Mouse (Mus musculus) kidney, postnatal 14 days (tissue): Measurements from ENCODE around the gene Nudt22.
"Not testable (repeated sequence)": the region's sequence is repeated elsewhere in the genome, so short reads cannot be mapped to it uniquely, and the experiment has no call there.

Experiments
- DNase-seq: peaks from one replicate; pipeline ENCODE4 v3.0.0; 2022; ENCODE audit warnings: mixed read lengths

Nudt22 gene

DNA sequence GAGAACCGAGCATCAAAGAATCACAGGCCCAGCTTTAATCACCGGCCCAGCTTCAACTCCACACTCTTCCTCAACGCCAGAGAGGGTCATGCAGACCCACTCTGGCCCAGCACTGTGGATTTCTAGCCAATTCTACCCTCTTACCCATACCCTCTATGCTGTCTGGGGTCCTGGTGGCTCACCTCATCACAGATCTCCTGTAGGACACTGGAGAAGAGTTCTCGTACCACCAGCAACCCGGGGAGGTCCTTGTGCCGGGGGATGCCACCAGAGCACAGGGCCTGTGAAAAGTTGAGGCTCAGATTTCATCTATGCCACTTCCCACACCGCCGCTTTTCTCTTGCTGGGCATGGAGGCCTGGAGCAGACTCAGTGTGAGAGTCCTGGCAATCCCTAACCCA is 1.4 kb downstream of the Nudt22 start:
- no peak for DNase-seq

- DNase-seq = no peak
Measured at GRCm38 (mm10) chr19:6994002-6994401, 1.9 kb downstream of the Nudt22 start.

GRCm38 (mm10) chr19:6993011-6993770 is 2.7 kb downstream of the Nudt22 start:
- DNase-seq = no peak

- peak; percentile 98 for DNase-seq
Measured at GRCm38 (mm10) chr19:6992011-6992858, 3.7 kb downstream of the Nudt22 start, which contains the start of gene Dnajc4. Gene Dnajc4 (minus strand): TSS chr19:6992572.

DNA sequence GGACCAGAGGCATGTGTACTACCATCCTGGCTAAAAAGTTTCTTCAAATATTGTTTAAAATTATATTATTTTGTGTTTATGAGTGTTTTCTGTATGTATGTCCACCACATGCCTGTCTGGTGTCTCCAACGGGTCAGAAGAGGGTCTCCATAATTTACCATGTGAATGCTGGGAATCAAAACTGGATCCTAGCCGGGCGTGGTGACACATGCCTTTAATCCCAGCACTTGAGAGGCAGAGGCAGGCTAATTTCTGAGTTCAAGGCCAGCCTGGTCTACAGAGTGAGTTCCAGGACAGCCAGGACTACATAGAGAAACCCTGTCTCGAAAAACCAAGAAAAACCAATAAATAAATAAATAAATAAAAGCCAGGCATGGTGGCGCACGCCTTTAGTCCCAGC is 4.8 kb downstream of the Nudt22 start:
- not testable (repeated sequence) for DNase-seq

GRCm38 (mm10) chr19:6990712-6991111 is 5.2 kb downstream of the Nudt22 start:
- no peak for DNase-seq

- no peak for DNase-seq
Measured at GRCm38 (mm10) chr19:6989251-6989650, 6.7 kb downstream of the Nudt22 start.

DNA sequence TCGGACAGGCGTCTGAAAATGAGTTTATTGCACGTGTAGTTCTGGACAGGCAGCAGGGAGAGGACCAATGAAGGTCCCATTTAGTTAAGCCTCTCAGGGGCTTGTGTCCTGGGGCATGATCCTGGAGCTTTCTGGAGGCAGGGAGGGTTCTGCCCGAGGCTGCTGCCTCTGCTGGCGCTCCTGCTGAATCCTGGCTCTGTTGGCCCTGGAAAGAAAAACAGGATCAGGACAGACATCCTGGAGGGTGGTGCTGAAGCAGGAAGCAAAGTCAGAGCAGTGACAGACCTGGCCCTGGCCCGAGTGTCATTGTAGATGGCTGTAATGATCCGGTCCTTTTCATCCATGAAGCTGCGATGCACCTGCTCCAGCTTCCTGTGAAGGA is 8.0 kb downstream of the Nudt22 start:
- DNase-seq = no peak

- peak; percentile 84 for DNase-seq
Measured at GRCm38 (mm10) chr19:6987061-6987903, 8.6 kb downstream of the Nudt22 start, which contains the start of gene Vegfb. Gene Vegfb (minus strand): TSS chr19:6987651.

GRCm38 (mm10) chr19:6985951-6986708 is 9.8 kb downstream of the Nudt22 start:
- DNase-seq = no peak

DNA sequence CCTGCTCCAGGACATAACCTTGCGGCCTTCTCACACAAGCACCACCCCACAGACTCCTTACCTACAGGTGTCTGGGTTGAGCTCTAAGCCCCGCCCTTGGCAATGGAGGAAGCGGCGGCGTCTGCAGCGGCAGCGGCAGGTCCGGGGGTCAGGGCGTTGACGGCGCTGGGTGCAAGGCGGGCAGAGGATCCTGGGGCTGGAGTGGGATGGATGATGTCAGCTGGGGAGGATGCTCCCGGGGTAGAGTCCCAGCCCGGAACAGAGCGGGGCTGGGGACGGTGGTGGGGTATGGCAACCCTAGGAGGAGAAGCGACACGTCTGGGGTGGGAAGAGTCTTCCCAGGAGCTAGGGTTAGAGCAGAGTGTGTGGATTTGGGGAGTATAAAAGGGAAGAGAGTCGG is 10.6 kb downstream of the Nudt22 start:
- DNase-seq = no peak

- DNase-seq = no peak
Measured at GRCm38 (mm10) chr19:6983621-6984020, 12.3 kb downstream of the Nudt22 start.

- no peak for DNase-seq
Measured at GRCm38 (mm10) chr19:6981465-6981864, 14.5 kb downstream of the Nudt22 start.

- DNase-seq = peak; percentile 99
Measured at GRCm38 (mm10) chr19:6980381-6981093, 15.4 kb downstream of the Nudt22 start, which contains the start of gene Fkbp2. Gene Fkbp2 (minus strand): TSS chr19:6980501.

GRCm38 (mm10) chr19:6979486-6980380 is 16.2 kb downstream of the Nudt22 start:
- peak; percentile 100 for DNase-seq

DNA sequence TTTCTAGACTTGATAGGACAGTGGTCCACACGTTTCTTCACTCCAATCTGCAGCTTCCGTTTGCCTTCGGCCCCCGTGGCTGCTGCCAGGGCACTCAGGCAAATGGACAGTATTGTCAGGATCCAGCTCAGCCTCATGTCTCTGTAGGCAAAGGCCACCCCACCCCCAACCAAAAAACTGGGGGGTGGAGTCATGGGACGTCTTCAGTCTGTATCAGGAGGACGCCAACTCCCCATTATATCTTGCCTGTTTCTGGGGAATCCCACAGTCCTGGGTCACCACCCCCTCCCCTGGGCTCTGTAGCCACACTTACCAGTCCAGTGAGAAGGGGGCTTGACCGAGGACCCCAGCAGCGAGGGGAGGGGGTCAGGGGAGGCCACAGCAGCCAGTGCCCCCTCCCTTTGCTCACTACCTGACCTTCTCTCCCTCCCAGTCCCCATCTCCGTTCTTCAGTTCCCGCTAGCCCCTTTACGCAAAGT is 16.9 kb downstream of the Nudt22 start:
- DNase-seq = peak; percentile 43

- no peak for DNase-seq
Measured at GRCm38 (mm10) chr19:6978639-6978974, 17.3 kb downstream of the Nudt22 start.

DNA sequence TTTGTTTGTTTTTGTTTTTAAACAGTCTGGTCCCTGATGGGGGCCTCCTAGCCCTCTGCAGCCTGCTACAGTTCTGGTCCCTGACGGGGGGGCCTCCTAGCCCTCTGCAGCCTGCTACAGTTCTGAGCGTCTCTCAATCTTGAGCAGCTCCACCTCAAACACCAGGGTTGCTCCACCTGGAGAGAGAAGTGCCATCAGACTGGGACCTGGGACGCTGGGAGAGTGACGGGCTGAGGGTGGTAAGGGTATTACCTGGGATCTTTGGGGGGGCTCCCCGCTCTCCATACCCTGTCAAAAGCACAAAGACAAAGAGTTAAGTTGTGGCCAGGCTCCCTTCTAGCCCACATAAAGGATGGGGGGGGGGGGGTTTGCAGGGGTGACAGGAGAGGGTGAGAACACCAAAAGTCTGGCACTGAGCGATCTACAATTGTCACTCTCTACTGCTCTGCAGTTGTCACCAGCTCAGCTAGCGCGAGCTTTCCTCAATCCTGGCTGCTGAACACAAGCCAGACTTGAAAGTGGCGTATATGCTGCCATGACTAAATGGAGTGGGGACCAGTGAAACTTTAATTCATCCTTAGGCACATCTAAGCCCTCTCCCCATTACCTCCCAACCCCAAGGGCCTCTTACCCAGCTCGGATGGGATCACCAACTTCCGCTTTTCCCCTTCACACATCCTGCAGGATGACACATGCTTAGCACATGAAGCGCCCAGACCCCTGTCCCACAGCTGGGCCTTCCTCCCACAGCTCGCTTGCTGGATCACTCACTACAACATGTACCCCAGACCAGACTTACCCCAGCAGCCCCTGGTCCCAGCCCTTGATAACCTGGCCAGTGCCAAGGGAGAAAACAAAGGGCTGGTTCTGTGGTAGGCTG is 17.9 kb downstream of the Nudt22 start:
- DNase-seq = no peak
